Mouse (Mus musculus): ENCODE data around the gene Vmn2r2. TPM values are rescaled to one million over a fixed set of nuclear protein-coding genes. Genes with fewer than 3 reads are reported as not detected.

Vmn2r2 gene
- not detected in 2 replicates for polyA plus RNA-seq (2012; rRNA removed; ENCODE audit: low replicate concordance)

DNA sequence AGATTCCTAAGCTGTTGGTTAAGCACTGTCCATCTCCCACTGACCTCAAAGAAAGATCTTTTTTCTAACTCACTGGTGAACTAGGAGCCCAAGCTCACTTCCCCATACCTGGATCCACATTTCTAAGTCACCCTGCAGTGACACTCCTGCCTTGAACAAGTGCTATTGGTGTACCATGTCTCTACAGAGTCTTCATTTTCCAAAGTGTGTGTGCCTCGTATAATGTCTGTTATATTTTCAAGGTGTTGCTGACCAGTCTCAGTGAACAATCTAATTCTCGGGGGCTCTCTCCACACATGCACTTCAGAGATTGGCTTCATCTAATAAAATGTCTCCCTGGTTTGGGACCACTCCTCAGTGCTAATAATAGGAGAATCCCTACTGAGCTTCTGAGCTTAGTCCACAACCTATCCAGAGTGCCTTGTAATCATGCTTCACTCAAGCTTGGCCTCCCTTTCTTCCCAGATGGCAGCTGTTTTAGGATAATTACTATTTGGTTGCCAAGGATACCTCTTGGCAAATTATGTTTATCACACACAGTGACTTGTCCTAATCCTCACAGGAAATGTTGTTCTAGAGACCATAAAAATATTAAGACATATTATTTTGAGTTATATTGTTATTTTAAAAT is at the start of gene Vmn2r2:
Vmn2r2 (minus strand) TSS at position 51 of the 631 bp plus-strand sequence.

DNA sequence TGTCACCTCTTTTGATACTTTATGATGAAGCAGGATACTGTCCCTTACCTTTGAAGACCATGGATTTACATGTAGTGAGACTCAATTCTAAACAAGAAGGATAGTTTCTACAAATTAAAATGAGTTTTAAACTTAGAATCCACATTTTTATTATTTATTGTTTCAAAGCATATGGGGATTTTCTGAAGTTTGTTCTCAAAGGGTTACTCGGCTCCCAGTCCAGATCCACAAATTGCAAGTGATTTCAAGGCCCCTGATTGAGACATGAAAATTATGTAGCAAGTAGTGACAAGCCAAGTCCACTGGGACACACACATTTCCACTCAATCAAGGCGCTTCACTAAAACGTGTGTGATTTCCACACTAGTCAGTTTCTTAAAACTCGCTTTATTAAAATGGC is 60.5 kb downstream of the Vmn2r2 start, which contains the start of gene Vmn2r1:
Vmn2r1 (plus strand) TSS at position 301 of the 400 bp plus-strand sequence.

Other genes with a start within 250 kb of the Vmn2r2 start
- 0.15 and 1.2 TPM in 2 replicates for gene Plch1, start 242.5 kb downstream of the Vmn2r2 start, polyA plus RNA-seq (2012; rRNA removed; ENCODE audit: low replicate concordance)
- 0.66 and 1.4 TPM in 2 replicates for gene E130311K13Rik, start 212.5 kb downstream of the Vmn2r2 start, polyA plus RNA-seq (2012; rRNA removed; ENCODE audit: low replicate concordance)
- gene Slc33a1, start 177.2 kb downstream of the Vmn2r2 start, polyA plus RNA-seq (2012; rRNA removed; ENCODE audit: low replicate concordance) = 17.1 and 22.0 TPM in 2 replicates
- gene Gmps, start 165.8 kb downstream of the Vmn2r2 start, polyA plus RNA-seq (2012; rRNA removed; ENCODE audit: low replicate concordance) = 0.51 and 0.83 TPM in 2 replicates
- gene Vmn2r1, start 60.4 kb downstream of the Vmn2r2 start, polyA plus RNA-seq (2012; rRNA removed; ENCODE audit: low replicate concordance) = not detected in 2 replicates
- not detected in 2 replicates for gene Vmn2r3, start 147.8 kb upstream of the Vmn2r2 start, polyA plus RNA-seq (2012; rRNA removed; ENCODE audit: low replicate concordance)

Data from duodenum, adult 2 months (tissue).